Mouse (Mus musculus) mammary gland, adult 2 months (tissue): ENCODE measurements around the gene Sorbs1. TPM values are rescaled to one million over a fixed set of nuclear protein-coding genes. Genes with fewer than 3 reads are reported as not detected.

Source experiments
- polyA plus RNA-seq: library from polyadenylated mRNA; depleted of rRNA; stranded (reverse); fragments of >200 nt; gene quantifications from 2 replicates; pipeline ENCODE4 v1.2.3, GENCODE M21; 2012; ENCODE audit warnings: low replicate concordance; rRNA removed

Gene Sorbs1
- polyA plus RNA-seq: 49.6 and 88.5 TPM in 2 replicates

DNA sequence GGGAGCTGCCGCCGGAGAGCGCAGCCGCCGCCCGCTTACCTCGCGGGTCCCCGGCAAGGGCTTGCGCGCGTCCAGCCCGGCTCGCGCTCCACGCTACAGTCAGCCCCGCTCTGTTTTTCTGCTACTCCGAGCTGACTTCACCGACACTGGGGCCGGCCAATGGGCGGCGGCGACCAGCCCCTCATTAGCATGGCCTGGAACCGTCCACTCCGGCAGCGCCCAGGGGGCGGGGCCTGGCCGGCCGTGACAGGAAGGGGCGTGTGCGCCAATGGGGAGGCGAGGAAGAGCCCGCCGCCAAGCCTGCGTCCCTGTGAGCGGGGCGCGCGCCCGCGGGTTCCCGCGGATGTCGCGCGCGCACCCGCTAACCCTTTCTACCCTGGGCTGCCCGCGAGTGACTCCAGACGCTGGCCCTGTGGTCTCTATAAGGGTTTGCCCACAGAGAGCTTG is at the start of gene Sorbs1:
Gene Sorbs1, minus strand, starts transcription at position 148 of the 447 bp plus-strand sequence.

DNA sequence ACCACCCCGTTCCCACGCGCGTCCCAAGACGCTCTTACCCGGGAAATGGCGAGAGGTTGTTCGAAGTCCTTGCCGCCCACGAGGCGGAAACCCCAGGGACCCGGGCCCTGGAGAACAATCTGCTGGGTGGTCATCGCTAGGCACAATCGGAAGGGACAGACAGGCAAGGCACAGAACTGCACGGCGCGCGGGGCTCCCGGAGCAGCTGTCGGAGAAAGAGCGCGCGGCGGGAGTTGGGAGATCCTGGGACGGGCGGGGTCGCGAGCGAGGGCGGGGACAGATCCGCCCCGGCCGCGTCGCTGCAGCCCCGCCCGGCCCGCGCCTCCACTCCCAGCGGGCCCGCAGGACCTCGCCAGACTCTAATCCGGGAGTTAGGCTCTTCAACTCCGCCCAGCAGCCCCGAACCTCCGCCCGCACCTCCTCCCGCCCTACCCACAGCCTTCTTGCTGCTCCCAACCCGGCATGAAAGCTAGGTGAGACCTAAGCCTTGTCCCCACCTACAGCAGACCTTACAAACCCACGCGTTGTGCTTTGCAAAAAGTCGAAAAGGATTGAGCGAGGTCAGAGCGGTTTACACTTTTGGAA is 242.2 kb downstream of the Sorbs1 start, which contains the start of gene Pdlim1:
Gene Pdlim1, minus strand, starts transcription at position 535 of the 585 bp plus-strand sequence.

Other genes with a start within 250 kb of the Sorbs1 start
- 58.0 and 93.0 TPM in 2 replicates for gene Pdlim1, start 241.9 kb downstream of the Sorbs1 start, polyA plus RNA-seq
- gene Aldh18a1, start 74.7 kb upstream of the Sorbs1 start, polyA plus RNA-seq: 17.0 and 19.9 TPM in 2 replicates
- 11.6 and 11.9 TPM in 2 replicates for gene Tctn3, start 98.5 kb upstream of the Sorbs1 start, polyA plus RNA-seq
- gene Entpd1, start 98.6 kb upstream of the Sorbs1 start, polyA plus RNA-seq: 13.8 and 27.8 TPM in 2 replicates
- 0.01 and 0.06 TPM in 2 replicates for gene Cc2d2b, start 235.0 kb upstream of the Sorbs1 start, polyA plus RNA-seq